Mouse (Mus musculus): ENCODE measurements around the gene Ppp1r14a.

The Ppp1r14a gene

GRCm38 (mm10) chr7:29280801-29281200 lies 8.3 kb upstream of the Ppp1r14a start:
- DNase-seq, result peak; percentile 58

GRCm38 (mm10) chr7:29281201-29282073 lies 7.7 kb upstream of the Ppp1r14a start, which contains the start of gene Spint2:
Spint2 (minus strand) TSS chr7:29281912.
- DNase-seq, result no peak

GRCm38 (mm10) chr7:29282074-29282554 lies 7.0 kb upstream of the Ppp1r14a start:
- DNase-seq, result peak; percentile 86

GRCm38 (mm10) chr7:29283876-29284275 lies 5.2 kb upstream of the Ppp1r14a start:
- no peak for DNase-seq

GRCm38 (mm10) chr7:29284523-29284922 lies 4.6 kb upstream of the Ppp1r14a start:
- DNase-seq, result no peak

- DNase-seq, result no peak
These were observed 1.6 kb upstream of the Ppp1r14a start for GRCm38 (mm10) chr7:29287481-29287880.

GRCm38 (mm10) chr7:29288079-29288478 lies 1.0 kb upstream of the Ppp1r14a start:
- no peak for DNase-seq

- DNase-seq, result peak; percentile 35
These were observed 748 bp downstream of the Ppp1r14a start for GRCm38 (mm10) chr7:29289856-29290255.

GRCm38 (mm10) chr7:29290691-29291485 lies 1.8 kb downstream of the Ppp1r14a start:
- DNase-seq, result peak; percentile 66

GRCm38 (mm10) chr7:29291616-29292457 lies 2.7 kb downstream of the Ppp1r14a start:
- DNase-seq, result peak; percentile 83

GRCm38 (mm10) chr7:29292458-29293098 lies 3.5 kb downstream of the Ppp1r14a start:
- no peak for DNase-seq

- peak; percentile 54 for DNase-seq
These were observed 4.3 kb downstream of the Ppp1r14a start for GRCm38 (mm10) chr7:29293131-29294065.

- no peak for DNase-seq
These were observed 5.1 kb downstream of the Ppp1r14a start for GRCm38 (mm10) chr7:29294111-29294761.

GRCm38 (mm10) chr7:29295861-29296647 lies 6.9 kb downstream of the Ppp1r14a start:
- DNase-seq, result peak; percentile 42

GRCm38 (mm10) chr7:29296998-29297397 lies 7.9 kb downstream of the Ppp1r14a start:
- DNase-seq, result peak; percentile 73

GRCm38 (mm10) chr7:29301127-29301566 lies 12.0 kb downstream of the Ppp1r14a start:
- peak; percentile 71 for DNase-seq

GRCm38 (mm10) chr7:29302641-29303040 lies 13.5 kb downstream of the Ppp1r14a start:
- DNase-seq, result peak; percentile 54

GRCm38 (mm10) chr7:29303738-29304462 lies 14.8 kb downstream of the Ppp1r14a start, which contains the start of gene Dpf1:
Dpf1 (plus strand) TSS chr7:29303951.
- DNase-seq, result peak; percentile 92
